Mouse (Mus musculus) midbrain, embryonic 14.5 days (tissue): ENCODE results near the gene Cst11. TPM values are rescaled to one million over a fixed set of nuclear protein-coding genes. Genes with fewer than 3 reads are reported as not detected.

ENCODE experiments used
- ATAC-seq: fragments of 200-750 bp; cut with Nextera tagmentation; 2 replicates; pipeline ENCODE4 v1.8.0; 2017; ENCODE audit warnings: moderate number of reproducible peaks, moderate library complexity; ENCODE audit not compliant: low FRiP score, low TSS enrichment
- DNase-seq: peaks from one replicate; pipeline ENCODE4 v3.0.0-alpha.2; 2015
- H3K27ac ChIP-seq: fragments of 300-500 bp; sonication (generic); replicated peaks from 2 replicates; pipeline ENCODE4 v1.5.1; 2014; ENCODE audit warnings: mild to moderate bottlenecking, low read depth, low read length, moderate library complexity
- H3K27me3 ChIP-seq: fragments of 300-500 bp; sonication (generic); 2 replicates; pipeline ENCODE4 v1.6.1; 2014; ENCODE audit warnings: low read length, control low read depth, mixed read lengths; ENCODE audit not compliant: control insufficient read depth, insufficient read depth
- H3K36me3 ChIP-seq: fragments of 300-500 bp; sonication (generic); 2 replicates; pipeline ENCODE4 v1.6.1; 2014; ENCODE audit warnings: low read length, control low read depth; ENCODE audit not compliant: control insufficient read depth, insufficient read depth
- H3K4me1 ChIP-seq: fragments of 300-500 bp; sonication (generic); 2 replicates; pipeline ENCODE4 v1.6.1; 2014; ENCODE audit warnings: mild to moderate bottlenecking, antibody characterized with exemption, low read length, control low read depth; ENCODE audit not compliant: control insufficient read depth, insufficient read depth
- H3K4me2 ChIP-seq: fragments of 300-500 bp; sonication (generic); 2 replicates; pipeline ENCODE4 v1.6.1; 2014; ENCODE audit warnings: mild to moderate bottlenecking, low read length, moderate library complexity
- H3K4me3 ChIP-seq: fragments of 300-500 bp; sonication (generic); replicated peaks from 2 replicates; pipeline ENCODE4 v1.5.1; 2014; ENCODE audit warnings: low read depth, low read length
- H3K9ac ChIP-seq: fragments of 300-500 bp; sonication (generic); replicated peaks from 2 replicates; pipeline ENCODE4 v1.6.1; 2014; ENCODE audit warnings: mild to moderate bottlenecking, low read length, moderate library complexity
- H3K9me3 ChIP-seq: fragments of 300-500 bp; sonication (generic); 2 replicates; pipeline ENCODE4 v1.6.1; 2016; ENCODE audit warnings: low read length, control low read depth, mixed read lengths; ENCODE audit not compliant: control insufficient read depth
- WGBS: fragments of 180-500 bp; shearing (Covaris S2); extraction: QIAGEN DNeasy Blood & Tissue Kit; methylation state at CpG from one replicate; pipeline ENCODE4 v1.1.7; 2014; 5-methylcytosine and 5-hydroxymethylcytosine counted together
- polyA plus RNA-seq: library from polyadenylated mRNA; unstranded; fragments of >200 nt; fragmentation: Nextera tagmentation; extraction: Ambion mirVana; gene quantifications from 2 replicates; pipeline ENCODE4 v1.2.1, GENCODE M21; 2014

Cst11 gene
- polyA plus RNA-seq, 1 experiment from 2014 or later, result not detected

- 17% methylated on average over 15 of the region's 15 CpGs for whole genome bisulfite sequencing
- H3K9ac ChIP-seq, result no peak overlapping the region
Measured at GRCm38 (mm10) chr2:148751893-148752813, 19.1 kb downstream of the Cst11 start.

GRCm38 (mm10) chr2:148750058-148750457 is 21.2 kb downstream of the Cst11 start, which contains the start of gene Cstl1:
Cstl1 (plus strand) TSS chr2:148750358.
- no peak within 1 kb of the TSS for H3K9ac ChIP-seq
- H3K4me2 ChIP-seq, result no peak within 1 kb of the TSS
- no peak for ATAC-seq
- H3K27ac ChIP-seq, result no peak within 1 kb of the TSS
- no peaks in the 10 kb centered on the region for H3K27me3 ChIP-seq
- 82% methylated on average over 1 of the region's 1 CpGs for WGBS
- H3K9me3 ChIP-seq, result no peaks in the 10 kb centered on the region
- H3K4me3 ChIP-seq, result no peak within 1 kb of the TSS
- no peaks in the 10 kb centered on the region for H3K4me1 ChIP-seq
- no peaks in the 10 kb centered on the region for H3K36me3 ChIP-seq
- no peak for DNase-seq

More at GRCm38 (mm10) chr2:148751893-148752813, 19.1 kb downstream of the Cst11 start:
- Histone ChIP-seq H3K9me3 (no peaks in the 10 kb centered on the region), H3K4me1 (no peaks in the 10 kb centered on the region), H3K36me3 (no peaks in the 10 kb centered on the region), H3K27me3 (no peaks in the 10 kb centered on the region), H3K4me2 (peak overlapping the region; percentile 55), H3K27ac (no peak overlapping the region), H3K4me3 (peak overlapping the region; percentile 30)
- ATAC-seq (peak; percentile 77), DNase-seq (peak; percentile 95)

- Histone ChIP-seq H3K9me3 (no peaks in the 10 kb centered on the region), H3K9ac (no peak overlapping the region), H3K27me3 (no peaks in the 10 kb centered on the region), H3K4me2 (no peak overlapping the region), H3K36me3 (no peaks in the 10 kb centered on the region), H3K4me1 (no peaks in the 10 kb centered on the region), H3K27ac (no peak overlapping the region), H3K4me3 (no peak overlapping the region)
- 91% methylated on average over 3 of the region's 3 CpGs for WGBS
- no peak for DNase-seq
- ATAC-seq, result no peak
Measured at GRCm38 (mm10) chr2:148743846-148744407, 27.4 kb downstream of the Cst11 start.

- Histone ChIP-seq H3K27ac (no peak overlapping the region), H3K9me3 (no peaks in the 10 kb centered on the region), H3K4me1 (no peaks in the 10 kb centered on the region), H3K4me2 (no peak overlapping the region), H3K36me3 (no peaks in the 10 kb centered on the region), H3K4me3 (no peak overlapping the region), H3K27me3 (no peaks in the 10 kb centered on the region), H3K9ac (no peak overlapping the region)
- no peak for ATAC-seq
- 85% methylated on average over 3 of the region's 3 CpGs for WGBS
- DNase-seq, result no peak
Measured at GRCm38 (mm10) chr2:148743001-148743400, 28.3 kb downstream of the Cst11 start.

GRCm38 (mm10) chr2:148732327-148733000 is 38.8 kb downstream of the Cst11 start, which contains the start of gene Napb:
Napb (minus strand) TSS chr2:148732467.
- Histone ChIP-seq H3K9me3 (no peaks in the 10 kb centered on the region), H3K4me2 (peak within 1 kb of the TSS; percentile 92), H3K36me3 (no peaks in the 10 kb centered on the region), H3K27me3 (no peaks in the 10 kb centered on the region), H3K4me1 (peaks cover 9% of the 10 kb centered on the region; the same call in 1 of the 2 replicates), H3K4me3 (peak within 1 kb of the TSS; percentile 81), H3K9ac (peak within 1 kb of the TSS; percentile 89), H3K27ac (peak within 1 kb of the TSS; percentile 70)
- ATAC-seq (peak; percentile 100), DNase-seq (peak; percentile 97)
- WGBS, result 4% methylated on average over 18 of the region's 18 CpGs

GRCm38 (mm10) chr2:148731614-148732326 is 39.5 kb downstream of the Cst11 start:
- Histone ChIP-seq H3K4me3 (peak overlapping the region; percentile 81), H3K27ac (peak overlapping the region; percentile 70), H3K36me3 (no peaks in the 10 kb centered on the region), H3K9ac (peak overlapping the region; percentile 89), H3K4me1 (peaks cover 9% of the 10 kb centered on the region; the same call in 1 of the 2 replicates), H3K4me2 (peak overlapping the region; percentile 92), H3K9me3 (no peaks in the 10 kb centered on the region), H3K27me3 (no peaks in the 10 kb centered on the region)
- under 1% methylated on average over 35 of the region's 35 CpGs for WGBS
- ATAC-seq (no peak; the same call in none of the 2 replicates), DNase-seq (peak; percentile 57)

GRCm38 (mm10) chr2:148719271-148719995 is 51.9 kb downstream of the Cst11 start:
- DNase-seq (no peak), ATAC-seq (no peak)
- H3K27ac ChIP-seq, result no peak overlapping the region
- H3K4me1 ChIP-seq, result no peaks in the 10 kb centered on the region
- no peak overlapping the region for H3K4me2 ChIP-seq
- H3K9me3 ChIP-seq, result no peaks in the 10 kb centered on the region
- H3K27me3 ChIP-seq, result no peaks in the 10 kb centered on the region
- no peaks in the 10 kb centered on the region for H3K36me3 ChIP-seq
- 85% methylated on average over 2 of the region's 2 CpGs for WGBS
- H3K4me3 ChIP-seq, result no peak overlapping the region
- H3K9ac ChIP-seq, result no peak overlapping the region
